Mouse (Mus musculus) T-cell, adult 2 months (primary cell): ENCODE data around the gene Zfp811.

Experiments used
- DNase-seq: peaks from one replicate; pipeline ENCODE4 v3.0.0; 2022; ENCODE audit warnings: low spot score

Zfp811 gene

GRCm38 (mm10) chr17:32753634-32754033 lies 56.1 kb downstream of the Zfp811 start:
- DNase-seq, result no peak

GRCm38 (mm10) chr17:32752813-32753360 lies 56.8 kb downstream of the Zfp811 start:
- DNase-seq, result no peak

GRCm38 (mm10) chr17:32750611-32751010 lies 59.1 kb downstream of the Zfp811 start:
- no peak for DNase-seq
